Mouse (Mus musculus) kidney, adult 2 months (tissue): ENCODE results near the gene Tdo2. TPM values are rescaled to one million over a fixed set of nuclear protein-coding genes. Genes with fewer than 3 reads are reported as not detected.
A peak's percentile ranks its signal among the peaks of the same experiment; 100 is the strongest.

Source experiments
- DNase-seq: peaks from one replicate; pipeline ENCODE4 v3.0.0; 2021
- H3K27ac ChIP-seq: fragments of 200-500 bp; 2 replicates; pipeline ENCODE4 v1.5.1; 2012; ENCODE audit warnings: low read depth, low read length, control low read depth, inconsistent platforms; ENCODE audit not compliant: insufficient read depth
- H3K27me3 ChIP-seq: fragments of 200-500 bp; replicated peaks from 2 replicates; pipeline ENCODE4 v1.6.1; 2012; ENCODE audit warnings: mild to moderate bottlenecking, moderate library complexity, low read length, inconsistent platforms; ENCODE audit not compliant: control insufficient read depth, insufficient read depth
- H3K36me3 ChIP-seq: fragments of 200-500 bp; 2 replicates; pipeline ENCODE4 v1.6.1; 2012; ENCODE audit warnings: mild to moderate bottlenecking, moderate library complexity, low read length, inconsistent platforms; ENCODE audit not compliant: control insufficient read depth, insufficient read depth
- H3K4me1 ChIP-seq: fragments of 200-500 bp; 2 replicates; pipeline ENCODE4 v1.6.1; 2011; ENCODE audit warnings: low read length; ENCODE audit not compliant: control insufficient read depth, insufficient read depth
- H3K4me3 ChIP-seq: fragments of 200-500 bp; 2 replicates; pipeline ENCODE4 v1.5.1; 2011; ENCODE audit warnings: mild to moderate bottlenecking, low read depth, low read length, control low read depth; ENCODE audit not compliant: insufficient read depth
- CTCF ChIP-seq: fragments of 200-500 bp; conservative IDR thresholded peaks from 2 replicates; pipeline ENCODE4 v1.5.1; 2011; ENCODE audit warnings: low read depth, mild to moderate bottlenecking, control low read depth, low read length, moderate library complexity, mixed read lengths; ENCODE audit not compliant: insufficient read depth, insufficient read length
- POLR2A ChIP-seq: fragments of 200-500 bp; IDR thresholded peaks from one replicate; pipeline ENCODE4 v1.6.1; 2011; ENCODE audit warnings: low read depth, low read length, control low read depth
- WGBS: fragments of 180-500 bp; shearing (Covaris S2); methylation state at CpG from one replicate; pipeline ENCODE4 v1.1.7; 2018; 5-methylcytosine and 5-hydroxymethylcytosine counted together
- polyA plus RNA-seq: library from polyadenylated mRNA; depleted of rRNA; stranded (reverse); fragments of >200 nt; gene quantifications from 2 replicates; pipeline ENCODE4 v1.2.3, GENCODE M21; 2012; rRNA removed

Gene Tdo2
- not detected in 2 replicates for polyA plus RNA-seq

- 0 out of 2 replicates have a peak, but pooled peaks cover 1% of the 10 kb centered on the region for H3K27me3 ChIP-seq
- no peak within 1 kb of the TSS for H3K4me3 ChIP-seq
- no peak within 1 kb of the TSS for H3K27ac ChIP-seq
- no peaks in the 10 kb centered on the region for H3K36me3 ChIP-seq
- H3K4me1 ChIP-seq, result no peaks in the 10 kb centered on the region
- no peak for DNase-seq
- TF ChIP-seq POLR2A (no peak), CTCF (no peak)
Observed at GRCm38 (mm10) chr3:81976102-81976501, at the start of gene Tdo2. Gene Tdo2, minus strand, starts transcription at chr3:81976202.

- Histone ChIP-seq H3K27ac (no peak overlapping the region), H3K27me3 (no peaks in the 10 kb centered on the region), H3K4me1 (no peaks in the 10 kb centered on the region), H3K4me3 (no peak overlapping the region), H3K36me3 (no peaks in the 10 kb centered on the region)
- DNase-seq, result no peak
- TF ChIP-seq POLR2A (no peak), CTCF (no peak)
- 85% methylated on average over 3 of the region's 3 CpGs for WGBS
Observed at GRCm38 (mm10) chr3:82023065-82023464, 47.1 kb upstream of the Tdo2 start.

- TF ChIP-seq CTCF (no peak), POLR2A (no peak)
- peak; percentile 57 for DNase-seq
- Histone ChIP-seq H3K27ac (peak overlapping the region; percentile 16; the same call in 1 of the 2 replicates), H3K4me3 (no peak overlapping the region), H3K27me3 (no peaks in the 10 kb centered on the region), H3K36me3 (no peaks in the 10 kb centered on the region), H3K4me1 (no peaks in the 10 kb centered on the region)
- 54% methylated on average over 8 of the region's 8 CpGs for WGBS
Observed at GRCm38 (mm10) chr3:82022421-82022920, 46.5 kb upstream of the Tdo2 start.

DNA sequence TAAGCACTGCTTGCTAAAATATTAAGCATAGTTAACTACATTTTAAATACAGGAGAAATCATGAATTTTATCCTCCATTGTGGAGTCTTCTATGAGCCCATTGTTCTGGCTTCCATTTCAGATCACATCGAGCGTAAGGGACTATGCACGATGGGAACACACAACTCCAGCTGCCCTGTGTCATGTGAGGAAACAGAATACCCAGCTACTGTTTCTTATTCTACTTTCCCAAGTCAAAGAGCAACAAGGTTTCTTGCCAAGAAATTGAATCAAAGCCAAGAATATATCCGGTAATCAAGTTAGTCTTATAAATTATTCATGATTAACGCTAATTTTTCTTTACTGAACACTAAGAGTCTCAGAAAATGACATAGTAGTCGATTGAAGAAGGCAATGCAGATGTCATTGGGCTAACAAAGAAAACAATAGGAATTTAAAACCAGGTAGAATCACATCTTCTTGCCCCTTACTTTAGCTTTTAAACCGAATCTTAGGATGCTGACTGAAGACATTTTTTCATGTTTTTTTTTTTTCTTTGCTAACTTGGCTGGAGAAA, 38.2 kb upstream of the Tdo2 start:
- no peak overlapping the region for H3K4me3 ChIP-seq
- TF ChIP-seq CTCF (no peak), POLR2A (no peak)
- DNase-seq, result peak; percentile 19
- H3K36me3 ChIP-seq, result no peaks in the 10 kb centered on the region
- WGBS, result 39% methylated on average over 7 of the region's 7 CpGs
- no peaks in the 10 kb centered on the region for H3K4me1 ChIP-seq
- no peak overlapping the region for H3K27ac ChIP-seq
- H3K27me3 ChIP-seq, result no peaks in the 10 kb centered on the region

- no peak for DNase-seq
- Histone ChIP-seq H3K4me1 (no peaks in the 10 kb centered on the region), H3K4me3 (no peak overlapping the region), H3K27ac (no peak overlapping the region), H3K36me3 (no peaks in the 10 kb centered on the region), H3K27me3 (no peaks in the 10 kb centered on the region)
- TF ChIP-seq POLR2A, result no peak
- TF ChIP-seq CTCF, result no peak
- 100% methylated on average over 1 of the region's 1 CpGs for WGBS
Observed at GRCm38 (mm10) chr3:82007002-82007401, 31.0 kb upstream of the Tdo2 start.

DNA sequence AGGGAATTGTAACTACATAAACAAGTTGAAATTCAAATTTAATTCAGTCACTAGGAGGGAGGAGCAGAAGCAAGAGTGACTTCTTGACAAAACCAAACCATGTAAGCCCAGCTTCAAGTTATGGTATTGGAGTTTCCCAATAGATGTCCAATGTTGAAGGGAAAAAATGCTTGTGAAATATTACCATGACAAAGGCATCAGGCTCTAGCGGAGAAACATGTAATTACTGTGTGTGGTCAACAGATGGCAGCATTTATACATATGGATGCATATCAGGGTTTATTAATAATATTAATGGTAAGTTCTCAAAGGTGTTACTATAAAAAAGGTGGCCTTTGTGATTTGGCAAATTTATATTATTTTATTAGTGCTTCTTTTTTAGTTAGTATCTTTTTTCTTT, 20.0 kb upstream of the Tdo2 start:
- Histone ChIP-seq H3K27me3 (no peaks in the 10 kb centered on the region), H3K27ac (no peak overlapping the region), H3K4me3 (no peak overlapping the region), H3K4me1 (no peaks in the 10 kb centered on the region), H3K36me3 (no peaks in the 10 kb centered on the region)
- WGBS, result 0% methylated on average over 1 of the region's 1 CpGs
- peak; percentile 56 for DNase-seq
- TF ChIP-seq POLR2A (no peak), CTCF (peak; percentile 29; the same call in 1 of the 2 replicates)

DNA sequence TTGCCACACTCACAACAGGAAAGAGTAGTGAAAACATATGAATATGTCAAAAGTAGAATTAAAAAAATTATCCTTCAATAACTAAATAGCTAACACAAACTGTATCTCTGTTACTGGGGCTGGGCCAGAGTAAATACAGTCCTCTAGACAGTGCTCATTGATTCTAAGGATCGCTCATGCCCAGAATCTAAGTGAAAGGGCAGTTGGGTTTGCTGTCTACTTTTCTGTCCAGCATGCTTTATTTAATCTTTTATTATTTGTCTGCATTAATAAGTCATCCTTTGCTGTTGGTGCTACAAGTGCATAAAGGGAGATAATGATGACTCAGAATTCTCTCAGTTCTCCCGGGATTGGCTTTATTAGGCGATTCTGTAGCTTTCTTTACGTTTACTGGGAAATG, 19.4 kb upstream of the Tdo2 start:
- Histone ChIP-seq H3K27me3 (no peaks in the 10 kb centered on the region), H3K4me3 (no peak overlapping the region), H3K36me3 (no peaks in the 10 kb centered on the region), H3K4me1 (no peaks in the 10 kb centered on the region), H3K27ac (no peak overlapping the region)
- WGBS, result 35% methylated on average over 4 of the region's 4 CpGs
- TF ChIP-seq POLR2A, result no peak
- no peak for TF ChIP-seq CTCF
- no peak for DNase-seq
